Mouse (Mus musculus): ENCODE data around the gene Cer1. TPM values are rescaled to one million over a fixed set of nuclear protein-coding genes. Genes with fewer than 3 reads are reported as not detected.

The Cer1 gene
- total and polyA plus RNA-seq, 2 experiments = not detected

DNA sequence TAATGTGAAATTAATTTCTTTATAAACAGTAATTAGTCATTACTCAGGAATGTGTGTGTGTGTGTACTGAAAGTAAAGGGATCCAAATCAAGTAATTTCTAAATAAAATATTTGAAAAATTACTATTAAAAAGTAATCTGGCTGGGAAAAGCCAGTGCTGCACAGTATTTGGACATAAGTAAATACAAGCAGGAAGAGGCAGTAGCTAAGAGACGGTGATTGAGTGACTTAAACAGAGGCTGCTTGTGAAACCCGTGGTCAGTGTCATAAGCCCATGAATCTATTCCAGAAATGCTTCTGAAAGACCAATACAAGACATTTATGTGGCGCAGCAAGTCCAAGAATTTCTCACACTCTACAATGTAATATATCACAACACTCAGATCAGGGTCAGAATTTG lies 3.6 kb downstream of the Cer1 start:
- H3K27ac ChIP-seq (replicated peaks; ENCODE audit: insufficient read depth, low read depth, low read length) = no peak overlapping the region
- no peaks in the 10 kb centered on the region for H3K27me3 ChIP-seq (ENCODE audit: control insufficient read depth, insufficient read depth, low read length)
- H3K79me2 ChIP-seq (ENCODE audit: control insufficient read depth, insufficient read depth, low read length) = no peaks in the 10 kb centered on the region
- 73% methylated on average over 3 of the region's 3 CpGs for WGBS
- H3K4me3 ChIP-seq (ENCODE audit: insufficient read depth, low read depth, low read length) = no peak overlapping the region
- no peaks in the 10 kb centered on the region for H3K36me3 ChIP-seq (ENCODE audit: control insufficient read depth, insufficient read depth, low read length)
- no peak overlapping the region for H3K9ac ChIP-seq (ENCODE audit: low read depth, low read length)
- DNase-seq (ENCODE audit: extremely low read depth, low read depth, low spot score) = no peak
- TF ChIP-seq POLR2A (IDR thresholded peaks at IDR 0.05; ENCODE audit: extremely low read depth, insufficient read depth, low read length) = no peak
- no peak for TF ChIP-seq CTCF (IDR thresholded peaks at IDR 0.05; ENCODE audit: low read depth, low read length)
- H3K4me1 ChIP-seq (ENCODE audit: control insufficient read depth, insufficient read depth, low read length) = no peaks in the 10 kb centered on the region

DNA sequence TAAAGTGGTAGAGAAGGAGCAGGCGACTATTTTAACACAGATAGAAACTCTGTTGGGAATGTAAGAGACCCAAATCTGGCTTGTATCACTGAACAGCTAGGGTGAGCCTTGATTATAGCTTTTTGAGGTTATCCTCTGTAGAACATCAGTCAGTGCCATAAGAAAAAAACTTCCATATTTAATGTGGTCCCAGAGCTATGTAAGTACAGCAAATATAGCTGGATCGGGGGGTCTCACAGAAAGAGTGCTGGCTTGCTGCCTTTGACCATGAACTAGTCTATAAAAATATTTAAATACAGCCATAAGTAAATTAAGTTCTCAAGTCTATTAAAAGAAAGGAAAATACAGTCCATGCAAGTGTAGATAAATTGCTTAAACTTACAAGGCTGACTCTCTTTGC lies 4.7 kb downstream of the Cer1 start:
- no peak for TF ChIP-seq POLR2A (IDR thresholded peaks at IDR 0.05; ENCODE audit: extremely low read depth, insufficient read depth, low read length)
- no peak for TF ChIP-seq CTCF (IDR thresholded peaks at IDR 0.05; ENCODE audit: low read depth, low read length)
- H3K36me3 ChIP-seq (ENCODE audit: control insufficient read depth, insufficient read depth, low read length) = no peaks in the 10 kb centered on the region
- H3K4me3 ChIP-seq (ENCODE audit: insufficient read depth, low read depth, low read length) = no peak overlapping the region
- 89% methylated on average over 2 of the region's 2 CpGs for WGBS
- H3K27me3 ChIP-seq (ENCODE audit: control insufficient read depth, insufficient read depth, low read length) = no peaks in the 10 kb centered on the region
- no peak overlapping the region for H3K27ac ChIP-seq (replicated peaks; ENCODE audit: insufficient read depth, low read depth, low read length)
- no peak for DNase-seq (ENCODE audit: extremely low read depth, low read depth, low spot score)
- H3K79me2 ChIP-seq (ENCODE audit: control insufficient read depth, insufficient read depth, low read length) = no peaks in the 10 kb centered on the region
- H3K4me1 ChIP-seq (ENCODE audit: control insufficient read depth, insufficient read depth, low read length) = no peaks in the 10 kb centered on the region
- no peak overlapping the region for H3K9ac ChIP-seq (ENCODE audit: low read depth, low read length)

DNA sequence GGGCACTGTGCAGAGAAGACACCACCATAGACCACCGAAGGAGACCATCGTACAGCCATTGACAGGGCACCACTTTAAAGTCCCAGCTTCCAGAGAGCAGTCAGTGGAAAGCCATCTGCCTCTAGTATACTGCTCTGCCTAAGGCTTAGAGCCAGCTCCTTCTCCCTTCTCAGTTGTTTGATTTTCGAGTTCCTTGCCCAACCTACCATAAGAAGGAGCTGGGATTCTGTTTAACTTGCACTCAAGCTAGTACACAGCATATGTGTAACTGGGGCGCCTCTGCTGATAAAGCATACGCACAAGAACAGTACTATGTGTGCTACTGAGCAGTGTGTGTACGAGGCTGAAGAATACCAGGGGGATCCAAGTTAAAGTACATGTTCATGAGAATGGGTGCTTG lies 5.8 kb downstream of the Cer1 start:
- 78% methylated on average over 6 of the region's 6 CpGs for WGBS
- no peak for DNase-seq (ENCODE audit: extremely low read depth, low read depth, low spot score)
- no peaks in the 10 kb centered on the region for H3K27me3 ChIP-seq (ENCODE audit: control insufficient read depth, insufficient read depth, low read length)
- H3K36me3 ChIP-seq (ENCODE audit: control insufficient read depth, insufficient read depth, low read length) = no peaks in the 10 kb centered on the region
- TF ChIP-seq CTCF (IDR thresholded peaks at IDR 0.05; ENCODE audit: low read depth, low read length) = no peak
- TF ChIP-seq POLR2A (IDR thresholded peaks at IDR 0.05; ENCODE audit: extremely low read depth, insufficient read depth, low read length) = no peak
- no peak overlapping the region for H3K4me3 ChIP-seq (ENCODE audit: insufficient read depth, low read depth, low read length)
- no peaks in the 10 kb centered on the region for H3K79me2 ChIP-seq (ENCODE audit: control insufficient read depth, insufficient read depth, low read length)
- no peaks in the 10 kb centered on the region for H3K4me1 ChIP-seq (ENCODE audit: control insufficient read depth, insufficient read depth, low read length)
- no peak overlapping the region for H3K9ac ChIP-seq (ENCODE audit: low read depth, low read length)
- H3K27ac ChIP-seq (replicated peaks; ENCODE audit: insufficient read depth, low read depth, low read length) = no peak overlapping the region

GRCm38 (mm10) chr4:82876656-82877055 lies 8.3 kb downstream of the Cer1 start:
- no peak for DNase-seq (ENCODE audit: extremely low read depth, low read depth, low spot score)
- Histone ChIP-seq H3K4me1 (ENCODE audit: control insufficient read depth, insufficient read depth, low read length) (no peaks in the 10 kb centered on the region), H3K4me3 (ENCODE audit: insufficient read depth, low read depth, low read length) (no peak overlapping the region), H3K79me2 (ENCODE audit: control insufficient read depth, insufficient read depth, low read length) (no peaks in the 10 kb centered on the region), H3K36me3 (ENCODE audit: control insufficient read depth, insufficient read depth, low read length) (no peaks in the 10 kb centered on the region), H3K27me3 (ENCODE audit: control insufficient read depth, insufficient read depth, low read length) (no peaks in the 10 kb centered on the region), H3K27ac (replicated peaks; ENCODE audit: insufficient read depth, low read depth, low read length) (no peak overlapping the region), H3K9ac (ENCODE audit: low read depth, low read length) (no peak overlapping the region)
- TF ChIP-seq POLR2A (IDR thresholded peaks at IDR 0.05; ENCODE audit: extremely low read depth, insufficient read depth, low read length) (no peak), CTCF (IDR thresholded peaks at IDR 0.05; ENCODE audit: low read depth, low read length) (no peak)
- WGBS = 95% methylated on average over 2 of the region's 2 CpGs

- Histone ChIP-seq H3K4me1 (ENCODE audit: control insufficient read depth, insufficient read depth, low read length) (no peaks in the 10 kb centered on the region), H3K79me2 (ENCODE audit: control insufficient read depth, insufficient read depth, low read length) (no peaks in the 10 kb centered on the region), H3K9ac (ENCODE audit: low read depth, low read length) (no peak overlapping the region), H3K4me3 (ENCODE audit: insufficient read depth, low read depth, low read length) (no peak overlapping the region), H3K36me3 (ENCODE audit: control insufficient read depth, insufficient read depth, low read length) (no peaks in the 10 kb centered on the region), H3K27ac (replicated peaks; ENCODE audit: insufficient read depth, low read depth, low read length) (no peak overlapping the region), H3K27me3 (ENCODE audit: control insufficient read depth, insufficient read depth, low read length) (no peaks in the 10 kb centered on the region)
- TF ChIP-seq CTCF (IDR thresholded peaks at IDR 0.05; ENCODE audit: low read depth, low read length) = no peak
- TF ChIP-seq POLR2A (IDR thresholded peaks at IDR 0.05; ENCODE audit: extremely low read depth, insufficient read depth, low read length) = no peak
- DNase-seq (ENCODE audit: extremely low read depth, low read depth, low spot score) = no peak
- 92% methylated on average over 4 of the region's 4 CpGs for WGBS
These were observed 9.4 kb downstream of the Cer1 start for GRCm38 (mm10) chr4:82875532-82875931.

GRCm38 (mm10) chr4:82874791-82875190 lies 10.2 kb downstream of the Cer1 start:
- DNase-seq (ENCODE audit: extremely low read depth, low read depth, low spot score) = peak; percentile 43
- Histone ChIP-seq H3K4me1 (ENCODE audit: control insufficient read depth, insufficient read depth, low read length) (no peaks in the 10 kb centered on the region), H3K27me3 (ENCODE audit: control insufficient read depth, insufficient read depth, low read length) (no peaks in the 10 kb centered on the region), H3K27ac (replicated peaks; ENCODE audit: insufficient read depth, low read depth, low read length) (no peak overlapping the region), H3K79me2 (ENCODE audit: control insufficient read depth, insufficient read depth, low read length) (no peaks in the 10 kb centered on the region), H3K36me3 (ENCODE audit: control insufficient read depth, insufficient read depth, low read length) (no peaks in the 10 kb centered on the region), H3K4me3 (ENCODE audit: insufficient read depth, low read depth, low read length) (no peak overlapping the region; the same call in 1 of the 2 replicates), H3K9ac (ENCODE audit: low read depth, low read length) (no peak overlapping the region)
- 31% methylated on average over 4 of the region's 4 CpGs for WGBS
- TF ChIP-seq POLR2A (IDR thresholded peaks at IDR 0.05; ENCODE audit: extremely low read depth, insufficient read depth, low read length) (no peak), CTCF (IDR thresholded peaks at IDR 0.05; ENCODE audit: low read depth, low read length) (no peak)

Measured in liver, adult 2 months (tissue).